Mouse (Mus musculus) embryonic fibroblast, embryonic 13.5 days (primary cell): ENCODE measurements around the gene Epha5.

Experiments
- CTCF ChIP-seq: IDR thresholded peaks from 2 replicates; pipeline ENCODE4 v1.5.1; 2011; ENCODE audit warnings: mild to moderate bottlenecking, control low read depth, low read length, moderate library complexity, borderline replicate concordance; ENCODE audit not compliant: insufficient read depth
- POLR2A ChIP-seq: IDR thresholded peaks from 2 replicates; pipeline ENCODE4 v1.6.1; 2011; ENCODE audit warnings: low read depth, mild to moderate bottlenecking, control low read depth, low read length, moderate library complexity

- TF ChIP-seq CTCF: no peak
- TF ChIP-seq POLR2A: no peak
Measured at GRCm38 (mm10) chr5:84417062-84417879, at the start of gene Epha5.
